Mouse (Mus musculus) CH12.LX (cell line): ENCODE results near the gene 6430531B16Rik. TPM values are rescaled to one million over a fixed set of nuclear protein-coding genes. Genes with fewer than 3 reads are reported as not detected.

Experiments used
- DNase-seq: peaks from one replicate; pipeline ENCODE4 v3.0.0-alpha.2; 2013; ENCODE audit errors: extremely low read depth
- H3K27ac ChIP-seq: 2 replicates; pipeline ENCODE4 v1.5.1; 2012; ENCODE audit warnings: low read depth, mild to moderate bottlenecking, control low read depth, moderate library complexity; ENCODE audit not compliant: insufficient read depth
- H3K27me3 ChIP-seq: replicated peaks from 2 replicates; pipeline ENCODE3; 2012; ENCODE audit warnings: inconsistent platforms
- H3K36me3 ChIP-seq, 2 experiments: replicated peaks in 1 of 2; 2 replicates each; pipeline versions ENCODE3 to v1.6.1; 2012; ENCODE audit warnings: inconsistent platforms in 1 of 2, low read length in 1 of 2, mild to moderate bottlenecking in 1 of 2, mixed read lengths in 1 of 2, moderate library complexity in 1 of 2; ENCODE audit not compliant: control insufficient read depth in 1 of 2, insufficient read depth in 1 of 2
- H3K4me1 ChIP-seq, 2 experiments: 2 replicates each; pipeline ENCODE4 v1.6.1; 2012; ENCODE audit warnings: inconsistent platforms in 1 of 2, moderate library complexity in 1 of 2; ENCODE audit not compliant: insufficient read depth in 2 of 2, control insufficient read depth in 1 of 2
- H3K4me2 ChIP-seq: 2 replicates; pipeline ENCODE4 v1.6.1; 2012; ENCODE audit warnings: low read depth, mild to moderate bottlenecking, control low read depth; ENCODE audit not compliant: poor library complexity, insufficient read depth, severe bottlenecking
- H3K4me3 ChIP-seq, 3 experiments: fragments of 150-350 bp in 1 of 3; sonication (generic) in 1 of 3; replicated peaks in 1 of 3; 2 replicates each; pipeline versions ENCODE3 to v1.5.1; 2011 to 2012; ENCODE audit warnings: low read depth in 2 of 3, low read length in 2 of 3, mild to moderate bottlenecking in 2 of 3, moderate library complexity in 2 of 3, control low read depth in 1 of 3, improper control_type of control experiment in 1 of 3, inconsistent platforms in 1 of 3, mixed read lengths in 1 of 3; ENCODE audit not compliant: poor library complexity in 1 of 3
- H3K79me2 ChIP-seq: replicated peaks from 2 replicates; pipeline ENCODE4 v1.6.1; 2012; ENCODE audit warnings: mild to moderate bottlenecking, moderate library complexity; ENCODE audit not compliant: control insufficient read depth, poor library complexity, insufficient read depth, severe bottlenecking; ENCODE audit errors: extremely low read depth
- H3K9ac ChIP-seq: 2 replicates; pipeline ENCODE4 v1.6.1; 2012; ENCODE audit warnings: low read depth, mild to moderate bottlenecking, control low read depth, moderate library complexity; ENCODE audit not compliant: insufficient read depth
- H3K9me3 ChIP-seq: replicated peaks from 2 replicates; pipeline ENCODE3; 2012; ENCODE audit warnings: low read length, inconsistent platforms, mixed read lengths
- BHLHE40 ChIP-seq: IDR thresholded peaks from 2 replicates; pipeline ENCODE4 v1.6.1; 2011; ENCODE audit warnings: mild to moderate bottlenecking, low read depth, low read length, improper control_type of control experiment
- CHD1 ChIP-seq: IDR thresholded peaks from 2 replicates; pipeline ENCODE4 v1.6.1; 2012; ENCODE audit warnings: low read depth, low read length, improper control_type of control experiment, inconsistent platforms
- CHD2 ChIP-seq: IDR thresholded peaks from 2 replicates; pipeline ENCODE4 v1.6.1; 2011; ENCODE audit warnings: low read length, improper control_type of control experiment
- CTCF ChIP-seq, 2 experiments: IDR thresholded peaks in 1 of 2; conservative IDR thresholded peaks in 1 of 2; 2 replicates each; pipeline ENCODE4 v1.5.1; 2011 to 2012; ENCODE audit warnings: low read depth in 2 of 2, low read length in 2 of 2, improper control_type of control experiment in 1 of 2, inconsistent platforms in 1 of 2, mild to moderate bottlenecking in 1 of 2, moderate library complexity in 1 of 2
- EP300 ChIP-seq: IDR thresholded peaks from 2 replicates; pipeline ENCODE4 v1.6.1; 2011; ENCODE audit warnings: low read length, improper control_type of control experiment
- ETS1 ChIP-seq: conservative IDR thresholded peaks from 2 replicates; pipeline ENCODE4 v1.6.1; 2012; ENCODE audit warnings: low read depth, mild to moderate bottlenecking, inconsistent platforms, low read length, improper control_type of control experiment, moderate library complexity
- IRF4 ChIP-seq: IDR thresholded peaks from 2 replicates; pipeline ENCODE4 v1.6.1; 2014; ENCODE audit warnings: low read depth, mild to moderate bottlenecking, inconsistent platforms, low read length, improper control_type of control experiment
- MAFK ChIP-seq: IDR thresholded peaks from 2 replicates; pipeline ENCODE4 v1.6.1; 2011; ENCODE audit warnings: low read length, improper control_type of control experiment; ENCODE audit not compliant: insufficient replicate concordance
- MAX ChIP-seq: IDR thresholded peaks from 2 replicates; pipeline ENCODE4 v1.6.1; 2011; ENCODE audit warnings: low read length, improper control_type of control experiment
- MXI1 ChIP-seq: IDR thresholded peaks from 2 replicates; pipeline ENCODE4 v1.6.1; 2011; ENCODE audit warnings: mild to moderate bottlenecking, low read depth, low read length, improper control_type of control experiment
- NELFE ChIP-seq: IDR thresholded peaks from 2 replicates; pipeline ENCODE4 v1.6.1; 2011; ENCODE audit warnings: low read depth, low read length, improper control_type of control experiment
- NRF1 ChIP-seq: IDR thresholded peaks from 2 replicates; pipeline ENCODE4 v1.6.1; 2014; ENCODE audit warnings: low read depth, mild to moderate bottlenecking, inconsistent platforms, low read length, improper control_type of control experiment, moderate library complexity
- POLR2A ChIP-seq: IDR thresholded peaks from 2 replicates; pipeline ENCODE4 v1.6.1; 2011; ENCODE audit warnings: low read depth, mild to moderate bottlenecking, improper control_type of control experiment, low read length
- TBP ChIP-seq: conservative IDR thresholded peaks from 2 replicates; pipeline ENCODE4 v1.6.1; 2011; ENCODE audit warnings: low read depth, low read length, improper control_type of control experiment
- TCF12 ChIP-seq: IDR thresholded peaks from 2 replicates; pipeline ENCODE4 v1.6.1; 2014; ENCODE audit warnings: low read depth, mild to moderate bottlenecking, inconsistent platforms, low read length, improper control_type of control experiment
- UBTF ChIP-seq: IDR thresholded peaks from 2 replicates; pipeline ENCODE4 v1.6.1; 2012; ENCODE audit warnings: low read depth, mild to moderate bottlenecking, inconsistent platforms, low read length, improper control_type of control experiment, moderate library complexity
- ZMIZ1 ChIP-seq: IDR thresholded peaks from 2 replicates; pipeline ENCODE4 v1.6.1; 2012; ENCODE audit warnings: low read depth, mild to moderate bottlenecking, inconsistent platforms, low read length, improper control_type of control experiment
- ZNF384 ChIP-seq: IDR thresholded peaks from 2 replicates; pipeline ENCODE4 v1.6.1; 2012; ENCODE audit warnings: low read depth, low read length, improper control_type of control experiment, inconsistent platforms
- dilution Hi-C: fragments of 300-500 bp; cut with MboI; formaldehyde crosslinking; loops from 2 replicates; pipeline ENCODE4 v1.14.3; 2020; ENCODE audit warnings: low sequenced_read_pairs; ENCODE audit not compliant: extremely low pct_unique_long_range_greater_than_20kb, extremely low pct_ligation_motif_present
- in situ Hi-C: fragments of 300-500 bp; cut with MboI; formaldehyde crosslinking; loops from 3 replicates; pipeline ENCODE4 v1.14.3; 2019; ENCODE audit warnings: low sequenced_read_pairs, low pct_ligation_motif_present, low pct_unique_long_range_greater_than_20kb, mixed read lengths
- polyA plus RNA-seq: library from polyadenylated mRNA; unstranded; fragments of >175 nt; gene quantifications from 2 replicates; pipeline ENCODE4 v1.2.1, GENCODE M21; 2012; ENCODE audit warnings: low read depth; ENCODE audit not compliant: insufficient read length
- total RNA-seq, 2 experiments: library from RNA; depleted of rRNA; stranded (reverse); fragments of 300-350 nt in 1 of 2; fragments of >200 nt in 1 of 2; gene quantifications; 2 replicates each; pipeline ENCODE4 v1.2.3; 2012 to 2014

6430531B16Rik gene
- total and polyA plus RNA-seq, 3 experiments = 0.13 to 0.21 TPM; not detected in 1

DNA sequence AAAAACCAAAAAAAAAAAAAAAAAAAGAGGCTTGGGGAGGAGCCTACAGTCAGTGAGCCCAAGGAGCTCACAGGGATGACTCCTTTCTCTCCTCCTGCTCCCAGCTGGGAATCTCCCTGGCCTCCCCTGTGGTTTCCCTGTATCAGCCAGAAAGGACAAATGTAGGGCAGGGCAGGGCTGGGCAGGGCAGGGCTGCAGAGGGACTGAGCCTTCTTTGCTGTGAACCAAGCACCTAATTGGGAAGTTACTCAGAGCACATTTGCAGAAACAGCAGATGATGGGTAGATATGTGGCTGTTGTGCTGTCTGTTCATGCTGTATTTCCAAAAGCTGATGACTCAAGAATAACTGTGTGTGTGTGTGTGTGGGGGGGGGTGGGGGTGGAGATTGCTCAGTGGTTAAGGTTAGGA is 5.6 kb downstream of the 6430531B16Rik start:
- TF ChIP-seq ZMIZ1 (no peak), IRF4 (0 out of 2 replicates have a peak, but pooled peaks have one; percentile 9), ZNF384 (peak; percentile 66; the same call in 1 of the 2 replicates)
- dilution Hi-C loops (no loop called here), in situ Hi-C loops (no loop called here)
- Histone ChIP-seq H3K27ac (peak overlapping the region; percentile 72), H3K36me3 (peaks cover 0 to 3% of the 10 kb centered on the region in 2 experiments), H3K4me2 (no peak overlapping the region), H3K79me2 (no peaks in the 10 kb centered on the region), H3K4me1 (peaks cover 45 to 85% of the 10 kb centered on the region in 2 experiments), H3K27me3 (no peaks in the 10 kb centered on the region), H3K4me3 (no peak overlapping the region), H3K9me3 (no peaks in the 10 kb centered on the region), H3K9ac (no peak overlapping the region)
- peak; percentile 29 for DNase-seq

DNA sequence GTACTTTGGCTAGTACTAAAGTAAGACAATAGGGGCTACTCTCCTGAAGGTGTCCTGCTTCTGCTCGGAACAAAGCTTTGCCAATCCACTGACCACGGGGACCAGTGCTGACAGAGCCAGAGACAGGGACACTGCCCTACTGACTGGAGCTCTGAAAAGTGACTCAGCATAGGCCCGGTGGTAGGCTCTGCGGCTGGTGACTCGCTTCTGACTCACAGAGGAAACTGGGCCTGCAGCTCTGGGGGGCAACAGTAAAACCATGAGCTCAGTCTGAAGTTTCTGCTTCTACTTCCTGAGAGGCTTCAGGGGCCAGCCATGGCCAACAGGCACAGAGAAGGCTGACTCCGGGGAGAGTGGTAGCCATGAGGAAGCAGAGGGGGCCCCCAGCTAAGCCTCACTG is 7.1 kb downstream of the 6430531B16Rik start:
- Histone ChIP-seq H3K4me1 (peaks cover 55 to 85% of the 10 kb centered on the region in 2 experiments), H3K4me2 (no peak overlapping the region), H3K79me2 (no peaks in the 10 kb centered on the region), H3K27ac (peak overlapping the region; percentile 99), H3K27me3 (no peaks in the 10 kb centered on the region), H3K36me3 (no peaks in the 10 kb centered on the region), H3K9me3 (no peaks in the 10 kb centered on the region), H3K4me3 (peak overlapping the region in 1 of 3 experiments; percentile 45), H3K9ac (peak overlapping the region; percentile 23)
- TF ChIP-seq UBTF (no peak), TCF12 (peak; percentile 45; the same call in 1 of the 2 replicates), MAFK (peak; percentile 73; the same call in 1 of the 2 replicates), TBP (peak; percentile 61; the same call in 1 of the 2 replicates), CHD1 (no peak), BHLHE40 (0 out of 2 replicates have a peak, but pooled peaks have one; percentile 32), EP300 (peak; percentile 35; the same call in 1 of the 2 replicates), ETS1 (peak; percentile 73), POLR2A (peak; percentile 43; the same call in 1 of the 2 replicates)
- in situ Hi-C loops = no loop called here
- dilution Hi-C loops = no loop called here
- DNase-seq = peak; percentile 81

DNA sequence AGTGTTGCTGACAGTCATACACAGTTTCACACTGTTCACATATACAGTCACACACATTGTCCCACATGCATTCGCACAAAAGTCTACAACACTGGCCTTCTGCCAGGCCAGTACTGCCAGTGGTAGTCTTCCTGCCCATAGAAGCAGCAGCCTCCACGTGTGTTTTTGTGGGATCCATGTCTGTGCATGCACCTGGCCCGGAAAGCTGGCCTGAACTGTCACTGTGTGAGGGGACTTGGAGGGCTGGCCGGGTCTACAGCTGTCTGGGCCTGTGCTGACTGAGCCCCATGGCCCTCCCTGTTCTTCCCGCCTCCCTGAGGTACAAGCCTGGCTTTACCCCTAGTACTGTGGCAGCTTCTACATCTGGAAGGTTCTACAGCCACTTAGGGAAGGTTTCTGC is 7.6 kb downstream of the 6430531B16Rik start:
- peaks cover 59 to 89% of the 10 kb centered on the region in 2 experiments for H3K4me1 ChIP-seq
- 0 out of 2 replicates have a peak, but pooled peaks have one; percentile 14 for TF ChIP-seq NRF1
- TF ChIP-seq NELFE = no peak
- TF ChIP-seq CTCF (conservative IDR thresholded peaks at IDR 0.05 in 1 of 2, IDR thresholded peaks at IDR 0.05 in 1 of 2; ENCODE audit: low read depth in 2 of 2, low read length in 2 of 2) = no peak
- TF ChIP-seq CHD2 = 0 out of 2 replicates have a peak, but pooled peaks have one; percentile 37
- TF ChIP-seq MXI1 = peak; percentile 55
- no peak for TF ChIP-seq TBP
- no peak for TF ChIP-seq TCF12
- TF ChIP-seq MAX = peak; percentile 69
- TF ChIP-seq, all 38 proteins: peak for 4
- Histone ChIP-seq H3K4me3 (peak overlapping the region in 1 of 3 experiments; percentile 45), H3K36me3 (no peaks in the 10 kb centered on the region), H3K79me2 (no peaks in the 10 kb centered on the region), H3K27me3 (no peaks in the 10 kb centered on the region), H3K4me2 (no peak overlapping the region), H3K9ac (peak overlapping the region; percentile 23), H3K27ac (peak overlapping the region; percentile 99), H3K9me3 (no peaks in the 10 kb centered on the region)
- dilution Hi-C loops (no loop called here), in situ Hi-C loops (no loop called here)
- no peak for DNase-seq
